Mouse (Mus musculus): ENCODE data around the gene Islr2. TPM values are rescaled to one million over a fixed set of nuclear protein-coding genes. Genes with fewer than 3 reads are reported as not detected.
A peak's percentile ranks its signal among the peaks of the same experiment; 100 is the strongest.
"Not testable (repeated sequence)": the region's sequence is repeated elsewhere in the genome, so short reads cannot be mapped to it uniquely, and the experiment has no call there.

Islr2 gene
- total RNA-seq (2022) = 1 to 10 TPM; 1.4 to 2.9 (median 1.8) TPM

DNA sequence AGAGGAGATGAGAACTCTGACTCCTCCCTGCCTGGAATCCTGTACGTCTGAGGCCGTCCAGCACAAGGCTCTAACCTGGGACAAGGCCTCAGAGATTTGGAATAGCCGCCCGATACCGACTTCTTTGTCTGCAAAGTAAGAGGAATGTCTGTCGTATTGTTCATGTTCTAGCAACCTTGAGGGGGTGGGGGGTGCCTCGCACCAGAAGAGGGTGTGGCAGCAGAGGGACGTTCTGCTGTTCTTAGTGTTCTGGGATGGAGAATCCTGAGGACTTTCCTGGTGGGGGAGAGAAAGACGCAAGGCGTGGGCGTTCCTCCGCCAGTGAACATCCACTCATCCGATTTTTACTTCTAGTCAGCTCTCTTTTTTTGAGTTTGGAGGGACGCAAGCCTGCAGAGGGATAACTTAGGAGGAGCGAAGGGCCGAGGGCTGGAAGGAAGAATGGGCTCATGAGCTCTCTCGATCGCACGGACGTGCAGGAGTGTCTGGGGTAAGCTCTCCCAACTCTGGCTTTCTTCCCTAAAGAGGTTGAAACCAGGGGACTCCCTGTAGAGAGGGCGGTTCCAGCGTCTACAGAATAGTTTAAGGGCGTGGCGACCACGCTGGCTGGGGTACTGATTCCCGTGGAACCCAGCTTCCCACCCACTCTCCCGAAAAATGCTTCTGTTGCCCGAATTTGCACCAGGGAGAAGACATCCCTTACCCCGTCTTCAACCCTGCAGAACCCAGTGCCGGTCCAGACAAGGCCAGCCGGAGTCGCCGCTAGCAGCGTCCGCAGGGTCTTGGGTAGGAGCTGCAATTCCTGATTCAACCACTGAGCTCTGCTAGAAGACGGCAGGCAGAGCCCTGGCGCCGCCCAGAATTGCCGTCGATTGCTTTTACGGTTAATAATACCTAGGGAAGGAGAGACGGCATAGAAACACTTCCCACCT is at the start of gene Islr2, which contains the start of gene Islr:
Islr2 (minus strand) TSS at position 804 of the 932 bp plus-strand sequence.
Islr (minus strand) TSS at position 791 of the 932 bp plus-strand sequence.
- DNase-seq (ENCODE audit: low spot score in 2 of 2) = peak; percentile 30 to 43

DNA sequence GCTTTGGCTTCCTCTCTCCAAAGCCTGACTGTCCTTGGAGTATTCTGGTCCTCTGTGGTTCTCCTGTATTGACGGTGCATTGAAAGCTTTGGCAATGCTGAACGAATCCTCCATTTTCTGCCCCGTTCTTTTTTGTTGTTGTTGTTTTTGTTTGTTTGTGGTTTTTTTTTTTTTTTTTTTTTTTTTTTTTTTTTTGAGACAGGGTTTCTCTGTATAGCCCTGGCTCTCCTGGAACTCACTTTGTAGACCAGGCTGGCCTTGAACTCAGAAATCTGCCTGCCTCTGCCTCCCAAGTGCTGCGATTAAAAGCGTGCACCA is 49.6 kb upstream of the Islr2 start:
- not testable (repeated sequence) for DNase-seq (ENCODE audit: low spot score in 2 of 2)

DNA sequence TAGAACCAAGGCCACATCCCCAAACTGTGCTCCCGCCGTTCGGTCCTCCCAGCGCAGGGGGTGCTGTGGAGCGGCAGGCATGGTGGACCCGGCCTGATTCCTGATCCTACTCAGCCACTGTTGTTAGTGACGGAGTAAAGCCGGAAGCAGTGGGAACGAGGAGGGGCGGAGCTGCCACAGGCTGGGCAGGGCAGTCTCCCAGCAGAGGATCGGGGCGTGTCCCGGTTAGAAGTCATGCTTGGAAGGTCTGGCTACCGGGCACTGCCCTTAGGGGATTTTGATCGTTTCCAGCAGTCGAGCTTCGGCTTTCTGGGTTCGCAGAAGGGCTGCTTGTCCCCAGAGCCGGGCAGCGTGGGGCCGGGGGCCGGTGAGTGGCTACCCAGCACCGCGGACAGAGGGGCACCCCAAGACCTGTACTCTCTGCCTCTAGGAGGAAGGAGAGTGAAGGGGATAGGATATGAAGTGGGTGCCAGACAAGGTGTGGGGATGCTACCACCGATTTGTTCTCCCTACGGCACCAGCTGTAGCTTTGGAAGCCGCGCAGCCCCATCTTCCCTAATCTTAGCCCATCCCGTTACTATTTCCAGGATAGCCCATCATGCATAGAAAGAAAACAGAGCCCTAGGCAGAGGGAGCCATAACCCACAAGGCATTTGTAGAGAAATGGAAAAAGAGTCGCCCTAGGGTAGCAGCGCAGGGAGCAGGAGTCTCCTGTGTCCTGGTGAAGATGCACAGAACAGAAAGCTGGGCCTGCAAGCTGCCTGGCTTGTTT is 49.1 kb upstream of the Islr2 start, which contains the start of gene Stoml1:
Stoml1 (plus strand) TSS at position 132 of the 772 bp plus-strand sequence.
- DNase-seq (ENCODE audit: low spot score in 2 of 2) = peak; percentile 92 to 93

DNA sequence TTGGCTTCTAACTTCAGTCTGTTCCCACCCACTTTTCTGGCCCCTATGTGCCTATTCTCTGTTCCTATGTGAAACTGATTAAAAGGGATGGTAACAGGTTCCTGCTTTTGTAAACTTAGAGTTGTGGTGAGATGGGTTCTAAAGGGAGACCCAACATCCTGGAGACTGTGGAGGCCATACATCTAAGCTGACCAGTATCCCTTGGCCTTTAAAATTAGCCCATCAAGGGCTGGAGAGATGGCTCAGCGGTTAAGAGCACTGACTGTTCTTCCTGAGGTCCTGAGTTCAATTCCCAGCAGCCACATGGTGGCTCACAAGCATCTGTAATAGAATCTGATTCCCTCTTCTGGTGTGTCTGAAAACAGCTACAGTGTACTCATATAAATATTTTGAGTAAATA is 46.6 kb upstream of the Islr2 start:
- not testable (repeated sequence) for DNase-seq (ENCODE audit: low spot score in 2 of 2)

DNA sequence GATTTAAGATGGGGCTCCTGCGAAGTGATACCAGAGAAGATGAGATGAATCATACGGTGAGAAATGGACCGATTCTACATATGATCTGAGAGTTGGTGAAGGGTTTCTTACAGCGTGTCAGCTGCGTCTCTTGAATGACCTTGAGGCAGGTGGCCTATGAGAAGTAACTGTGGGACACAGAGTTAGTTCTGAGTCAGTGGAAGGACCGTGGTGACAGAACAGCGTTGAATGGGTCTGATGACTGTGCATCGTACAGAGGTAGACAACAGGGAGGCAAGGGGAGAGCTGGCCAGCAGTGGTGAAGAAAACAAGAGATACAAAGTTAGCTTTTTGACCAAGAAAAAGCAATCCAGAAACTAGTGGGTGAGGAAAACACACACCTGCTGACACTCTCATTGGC is 46.2 kb upstream of the Islr2 start:
- no peak for DNase-seq (ENCODE audit: low spot score in 2 of 2)

DNA sequence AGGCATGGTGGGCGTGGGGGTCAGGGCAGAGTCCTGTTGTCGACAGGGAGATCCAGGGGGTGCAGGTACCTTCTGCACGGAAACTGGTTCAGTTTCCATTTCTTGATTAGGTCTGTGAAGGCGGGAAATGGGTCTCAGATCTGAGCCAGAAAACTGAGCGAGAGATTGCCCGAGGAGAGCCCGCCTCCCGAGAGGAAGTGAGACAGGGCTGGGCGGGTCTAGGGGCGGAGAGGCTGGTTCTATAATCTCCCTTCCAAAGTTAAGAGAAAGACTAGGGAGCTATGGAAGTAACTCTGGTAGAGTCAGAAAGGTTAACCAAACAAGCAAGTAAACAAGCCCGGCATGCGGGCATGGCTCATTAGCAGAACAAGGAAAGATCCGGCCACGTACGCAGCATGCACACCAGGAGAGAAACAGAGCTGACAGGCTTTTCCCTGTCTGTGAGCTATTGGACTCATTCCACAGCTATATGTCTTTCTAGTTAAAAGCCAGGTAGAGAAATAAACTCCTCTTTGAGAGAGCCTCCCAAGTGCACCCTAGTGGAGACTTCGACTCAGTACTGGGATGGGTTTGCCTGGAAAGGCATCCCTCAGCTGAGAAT is 45.6 kb upstream of the Islr2 start, which contains the start of gene Pml:
Pml (minus strand) TSS at position 195 of the 601 bp plus-strand sequence.
- DNase-seq (ENCODE audit: low spot score in 2 of 2) = peak; percentile 52 to 58

DNA sequence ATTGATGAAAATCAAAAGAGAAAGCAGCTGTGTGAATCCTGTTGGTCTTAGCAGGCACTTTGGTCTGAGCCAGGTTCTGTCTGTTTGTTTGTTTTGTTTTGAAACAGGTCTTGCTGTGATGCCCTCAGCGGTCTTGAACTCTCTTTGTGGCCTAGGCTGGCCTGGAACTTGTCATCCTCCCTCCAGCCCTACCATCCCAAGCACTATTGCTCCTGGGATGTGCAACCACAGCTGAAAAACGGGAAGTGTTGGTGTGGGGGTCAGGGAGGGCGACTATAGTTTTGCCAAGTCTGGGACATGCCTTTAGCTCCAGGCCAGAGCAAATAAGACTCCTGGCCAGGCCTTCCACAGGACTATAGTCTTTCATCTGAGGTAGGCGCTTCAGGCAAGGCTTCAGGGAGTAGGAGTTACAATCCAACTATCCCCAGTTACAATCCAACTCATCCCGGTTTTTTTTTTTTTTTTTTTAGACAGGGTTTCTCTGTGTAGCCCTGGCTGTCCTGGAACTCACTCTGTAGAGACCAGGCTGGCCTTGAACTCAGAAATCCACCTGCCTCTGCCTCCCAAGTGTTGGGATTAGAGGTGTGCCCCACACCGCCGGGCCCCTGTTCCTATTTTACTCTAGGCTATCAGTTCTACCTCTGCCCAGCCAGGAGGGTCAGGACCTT is 44.8 kb upstream of the Islr2 start:
- DNase-seq (ENCODE audit: low spot score in 2 of 2) = no peak

DNA sequence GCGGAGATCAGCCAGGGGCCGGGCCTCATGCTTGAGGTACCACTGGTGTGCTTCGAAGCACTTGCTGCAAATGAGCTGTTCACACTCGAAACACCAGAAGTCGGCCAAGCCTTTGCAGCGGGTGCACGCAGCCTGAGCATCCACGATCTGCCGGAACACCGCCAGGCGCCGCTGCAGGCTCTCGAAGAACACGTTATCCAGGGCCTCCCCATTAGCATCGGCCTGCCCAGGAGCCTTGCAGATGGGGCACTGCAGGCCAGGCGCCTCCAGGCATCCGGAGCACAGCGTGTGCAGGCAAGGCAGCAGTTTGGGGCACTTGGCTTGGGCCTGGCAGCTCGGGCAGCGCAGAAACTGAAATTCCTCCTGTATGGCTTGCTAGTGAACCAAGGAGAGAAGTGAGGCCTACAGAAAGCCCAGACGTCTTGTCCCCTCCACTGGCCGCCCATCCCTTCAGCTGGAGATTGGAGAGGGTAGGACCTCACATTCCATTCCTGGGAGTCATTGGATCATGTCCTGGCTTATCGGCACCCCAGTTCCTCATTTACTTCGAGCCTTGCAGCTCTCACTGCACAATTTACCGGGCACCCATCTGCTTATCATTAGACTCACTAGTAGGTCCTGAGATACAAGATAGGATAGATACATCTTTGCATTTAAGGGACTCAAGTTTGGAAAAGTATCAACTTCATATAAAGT is 43.1 kb upstream of the Islr2 start:
- DNase-seq (ENCODE audit: low spot score in 2 of 2) = peak; percentile 39 to 63

DNA sequence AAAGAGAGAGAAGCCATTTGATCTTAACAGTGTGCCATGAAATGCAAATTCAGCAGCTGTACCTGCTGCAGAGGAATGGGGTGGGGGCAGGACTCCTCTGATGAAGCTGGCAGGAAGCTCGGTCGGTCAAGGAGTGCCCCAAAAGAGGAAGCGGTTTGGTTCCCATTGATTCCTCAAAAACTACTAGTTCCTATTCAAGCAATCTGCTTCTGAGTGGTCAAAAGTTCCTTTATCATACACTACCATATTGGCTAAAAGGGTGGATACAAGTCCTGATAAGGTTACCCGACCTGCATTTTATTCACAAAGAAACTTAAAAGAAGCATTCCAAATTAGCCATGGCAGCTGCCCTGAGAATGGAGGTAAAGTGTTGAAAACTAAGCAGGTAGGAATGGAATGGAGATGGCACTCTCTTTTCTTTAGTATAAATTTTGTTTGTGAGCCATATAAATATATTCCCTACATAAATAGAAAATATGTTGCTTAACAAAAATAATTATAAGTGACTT is 42.0 kb upstream of the Islr2 start:
- no peak for DNase-seq (ENCODE audit: low spot score in 2 of 2)

DNA sequence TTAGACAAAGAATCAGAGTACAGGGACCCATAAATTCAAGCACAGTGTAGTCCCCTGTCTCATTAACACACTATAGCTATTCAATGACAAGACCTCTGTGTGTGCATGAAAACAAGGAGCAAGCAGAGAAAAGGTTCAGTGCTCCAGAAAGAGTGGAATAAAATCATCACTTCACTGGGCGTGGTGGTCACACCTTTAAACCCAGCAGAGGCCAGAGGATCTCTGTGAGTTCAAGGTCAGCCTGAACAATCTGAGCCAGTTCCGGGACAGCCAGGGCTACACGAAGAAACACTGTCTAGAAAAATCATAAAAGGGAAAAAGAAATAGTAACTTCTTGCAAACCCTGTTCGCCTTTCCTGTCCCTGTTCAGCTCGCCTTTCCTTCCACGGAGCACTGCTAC is 39.6 kb upstream of the Islr2 start:
- DNase-seq (ENCODE audit: low spot score in 2 of 2) = no peak

DNA sequence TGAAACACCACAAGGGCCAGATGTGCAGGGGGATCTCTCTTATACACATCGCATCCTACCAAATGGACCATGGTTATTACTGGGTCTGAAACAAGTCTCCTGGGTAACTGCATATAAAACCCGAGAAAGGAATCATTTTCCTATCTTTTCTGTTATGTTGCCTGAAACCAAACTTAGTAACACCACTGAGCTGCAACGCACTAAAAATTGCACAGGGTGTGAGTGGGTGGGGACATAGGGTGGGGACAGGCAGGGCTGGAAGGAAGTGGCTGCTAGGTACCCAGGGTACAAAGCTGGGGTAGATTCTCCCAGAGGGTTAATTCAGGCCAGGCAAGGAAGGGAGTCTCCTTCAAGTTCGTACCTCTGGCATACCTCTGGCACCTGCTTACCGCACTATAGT is 38.6 kb upstream of the Islr2 start:
- DNase-seq (ENCODE audit: low spot score in 2 of 2) = no peak

DNA sequence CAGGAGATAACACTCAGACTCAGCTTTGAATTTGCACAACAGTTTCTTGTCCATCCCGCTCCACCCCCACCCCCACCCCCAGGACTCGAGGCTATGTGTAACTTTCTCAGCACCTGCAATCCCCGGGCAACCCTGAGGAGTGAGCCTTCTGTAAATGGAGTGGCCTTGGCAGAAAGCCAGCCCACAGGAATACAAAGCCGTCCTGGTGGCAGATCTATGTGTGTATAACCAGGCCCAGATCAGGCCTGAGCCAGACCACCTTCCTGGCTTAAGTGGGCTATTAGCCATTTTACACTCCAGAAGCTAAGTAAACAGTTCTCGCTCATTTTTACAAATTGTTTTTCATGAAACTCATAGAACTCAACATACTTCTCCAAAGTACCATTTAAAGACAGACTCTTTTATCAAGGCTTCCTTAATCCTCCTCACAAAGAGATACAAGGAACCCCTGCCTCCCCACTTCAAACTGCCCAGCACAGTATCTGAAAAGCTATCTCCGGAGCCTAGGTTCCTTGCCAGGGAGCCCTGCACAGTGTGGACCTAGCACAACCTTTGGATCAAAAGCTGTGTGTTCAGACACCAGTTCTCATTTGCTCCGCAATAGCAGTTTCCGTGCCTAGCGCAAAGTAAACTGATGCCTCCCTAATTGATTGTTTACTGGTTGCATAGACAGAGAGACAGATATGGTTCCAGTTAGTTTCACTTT is 37.8 kb upstream of the Islr2 start:
- DNase-seq (ENCODE audit: low spot score in 2 of 2) = no peak

DNA sequence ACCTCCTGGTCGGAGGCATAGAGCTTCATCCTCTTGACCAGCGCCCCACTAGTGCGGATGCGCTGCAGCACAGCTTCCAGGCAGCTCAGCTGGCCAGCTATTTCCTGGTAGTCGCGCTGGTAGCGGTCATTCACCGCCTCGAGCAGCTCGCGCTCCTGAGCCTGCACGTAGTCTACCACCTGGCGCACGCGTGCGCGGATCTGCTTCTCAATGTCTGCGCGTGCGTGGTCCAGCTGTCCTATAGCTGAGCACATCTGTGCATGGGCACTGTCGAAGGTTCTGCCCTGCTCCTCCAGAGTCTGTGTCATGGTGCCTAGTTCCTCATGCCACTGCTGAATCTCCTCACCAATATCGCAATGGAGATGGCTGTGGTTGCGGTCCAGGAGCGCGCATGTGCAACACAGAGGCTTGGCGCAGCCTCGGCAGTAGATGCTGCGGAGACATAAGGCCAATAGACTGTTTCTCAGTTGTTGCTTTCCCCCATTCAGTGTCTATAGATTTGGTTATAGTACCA is 30.4 kb upstream of the Islr2 start:
- DNase-seq (ENCODE audit: low spot score in 2 of 2) = no peak

DNA sequence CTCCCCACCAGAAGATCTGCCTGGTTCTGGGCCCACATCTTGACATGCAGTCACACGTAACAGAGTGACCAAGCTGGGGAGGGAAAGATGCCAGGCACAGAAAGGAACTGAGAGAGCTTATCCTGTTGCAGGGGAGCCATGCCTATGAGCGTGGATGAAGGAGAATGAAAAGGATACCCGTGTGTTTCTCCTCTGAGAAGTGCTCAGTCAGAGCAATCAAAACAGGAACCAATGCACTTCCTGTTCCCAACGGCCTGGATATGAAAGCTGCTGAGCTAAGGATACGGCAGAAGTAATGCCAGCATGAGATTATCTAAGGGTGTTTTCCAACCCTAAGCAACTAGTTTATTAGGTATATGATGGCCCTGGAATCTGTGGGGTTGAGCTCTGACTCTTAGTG is 28.3 kb upstream of the Islr2 start:
- DNase-seq (ENCODE audit: low spot score in 2 of 2) = no peak

DNA sequence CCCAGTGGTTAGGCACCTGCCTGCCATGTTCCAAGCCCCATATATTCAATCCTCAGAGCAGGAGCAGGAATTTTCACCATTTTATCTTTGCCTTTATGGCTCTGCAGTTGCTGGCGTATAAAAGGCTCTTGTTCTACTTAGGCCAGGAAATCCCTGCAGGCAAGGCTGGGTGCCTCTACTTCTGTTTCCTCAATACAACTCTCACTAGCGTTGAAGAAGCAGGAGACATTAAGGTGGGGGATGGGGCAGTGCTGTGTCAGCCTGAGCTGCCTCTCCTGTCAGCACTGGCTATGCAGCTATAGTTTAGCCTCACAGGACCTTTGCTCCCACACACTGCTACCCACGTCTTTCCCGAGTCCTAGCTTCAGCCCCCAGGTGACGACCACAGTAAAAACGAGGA is 27.6 kb upstream of the Islr2 start:
- DNase-seq (ENCODE audit: low spot score in 2 of 2) = no peak

DNA sequence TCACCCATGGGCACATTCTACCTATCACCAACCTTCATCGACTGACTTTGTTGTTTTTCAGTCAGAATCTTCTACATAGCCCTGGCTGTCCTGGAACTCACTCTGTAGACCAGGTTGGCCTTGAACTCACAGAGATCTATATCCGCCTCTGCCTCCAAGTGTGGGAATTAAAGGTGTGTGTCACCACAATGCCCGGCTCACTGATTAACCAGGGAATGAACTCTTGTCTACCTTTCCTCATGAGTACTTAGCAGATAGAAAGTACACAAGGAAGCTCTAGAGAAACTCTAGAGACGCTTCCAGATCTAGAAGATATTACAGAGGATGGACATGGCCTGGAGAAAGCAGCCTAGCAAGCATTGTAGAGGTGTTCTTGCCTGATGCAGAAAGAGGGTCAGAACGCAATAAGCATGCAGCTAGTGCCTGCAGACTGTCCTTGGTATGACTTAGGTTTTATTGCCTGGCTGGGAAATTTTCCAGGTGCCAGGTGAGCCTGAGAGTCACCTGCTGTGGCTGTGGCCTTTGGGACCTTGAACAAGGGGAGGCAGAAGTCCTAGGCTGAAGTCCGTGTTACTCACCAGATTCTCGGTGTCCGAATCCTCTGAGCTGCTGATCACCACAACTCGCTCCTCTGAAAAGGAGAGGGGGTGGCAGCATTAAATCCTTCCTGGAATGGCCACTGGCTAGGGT is 24.8 kb upstream of the Islr2 start:
- no peak for DNase-seq (ENCODE audit: low spot score in 2 of 2)

DNA sequence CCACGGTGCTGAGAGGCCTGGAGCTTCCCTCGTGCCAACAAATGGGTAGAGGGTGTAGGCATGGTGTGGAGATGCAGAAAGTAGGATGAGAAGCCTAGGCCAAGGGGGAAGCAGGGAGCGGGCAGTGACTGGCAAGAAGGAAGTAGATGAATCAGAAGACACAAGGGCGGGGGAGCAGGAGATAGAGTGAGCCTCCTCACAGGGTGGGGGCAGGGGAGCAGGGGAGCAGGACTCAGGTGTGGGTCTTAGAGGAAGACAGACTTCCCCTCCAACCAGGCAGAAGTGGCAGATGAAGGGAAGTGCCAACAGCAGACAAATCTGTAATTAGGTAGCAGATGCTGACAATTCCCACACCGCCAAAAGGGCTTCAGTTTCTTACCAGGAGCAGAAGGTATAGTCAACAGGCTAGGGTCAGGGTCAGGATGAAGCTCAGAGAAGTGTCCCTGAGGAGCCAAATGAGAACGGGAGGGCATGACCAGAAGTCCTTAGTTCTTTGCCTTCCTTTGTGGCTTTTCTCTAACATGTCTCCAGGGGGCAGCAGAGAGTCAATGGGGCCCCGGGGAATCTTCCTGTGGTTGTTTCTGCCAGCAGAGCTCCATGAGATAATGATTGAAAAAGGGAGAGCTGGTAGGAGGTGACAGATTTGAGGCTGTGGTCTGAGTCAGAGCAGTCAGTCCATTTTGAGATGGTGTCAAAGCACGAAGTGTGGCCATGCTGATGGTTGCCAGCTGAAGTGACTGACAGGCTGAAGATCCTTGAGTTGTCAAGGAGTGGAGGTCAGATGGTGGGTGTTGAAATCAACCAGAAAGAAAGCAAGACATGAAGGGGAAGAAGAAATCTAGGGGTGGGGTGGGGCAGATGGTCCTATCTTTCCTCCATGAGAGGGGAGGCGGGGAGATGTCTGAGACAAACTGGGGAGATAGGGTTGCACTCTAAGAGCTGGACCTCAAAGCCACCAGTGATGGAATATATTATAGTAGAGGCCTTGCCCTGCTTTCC is 22.1 kb upstream of the Islr2 start:
- DNase-seq (ENCODE audit: low spot score in 2 of 2) = no peak

DNA sequence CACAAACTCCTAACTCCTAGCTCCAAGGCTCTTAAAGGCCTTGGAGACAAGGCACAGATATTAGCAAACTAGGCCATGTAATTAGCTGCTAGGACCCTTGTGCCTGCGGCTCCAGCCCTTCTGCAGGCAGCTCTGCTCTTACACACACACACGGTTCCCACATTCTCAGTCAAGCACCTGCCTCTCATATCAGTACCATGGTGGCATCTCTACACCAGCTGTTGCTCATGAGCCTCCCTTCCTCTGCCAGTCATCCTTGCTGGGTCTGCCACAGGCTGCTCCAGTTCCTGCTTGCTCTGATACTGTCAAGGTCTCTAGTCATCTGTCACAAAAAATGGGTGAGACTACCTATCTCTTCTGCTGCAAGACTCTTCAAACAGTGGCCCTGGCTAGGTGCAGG is 20.2 kb upstream of the Islr2 start:
- DNase-seq (ENCODE audit: low spot score in 2 of 2) = no peak

All from gastrocnemius, adult 8-10 months (tissue).